Mouse (Mus musculus) midbrain, embryonic 13.5 days (tissue): ENCODE measurements around the gene Ppib. TPM values are rescaled to one million over a fixed set of nuclear protein-coding genes. Genes with fewer than 3 reads are reported as not detected.
A peak's percentile ranks its signal among the peaks of the same experiment; 100 is the strongest.

ENCODE experiments used
- ATAC-seq: fragments of 200-750 bp; cut with Nextera tagmentation; 2 replicates; pipeline ENCODE4 v1.8.0; 2017; ENCODE audit warnings: mild to moderate bottlenecking, moderate TSS enrichment, moderate library complexity
- H3K27ac ChIP-seq: fragments of 300-500 bp; sonication (generic); 2 replicates; pipeline ENCODE4 v1.5.1; 2015; ENCODE audit warnings: inconsistent platforms, mild to moderate bottlenecking, moderate library complexity
- H3K27me3 ChIP-seq: fragments of 300-500 bp; sonication (generic); 2 replicates; pipeline ENCODE4 v1.6.1; 2015; ENCODE audit warnings: mild to moderate bottlenecking, inconsistent platforms
- H3K36me3 ChIP-seq: fragments of 300-500 bp; sonication (generic); 2 replicates; pipeline ENCODE4 v1.6.1; 2015; ENCODE audit warnings: mild to moderate bottlenecking, inconsistent platforms
- H3K4me1 ChIP-seq: fragments of 300-500 bp; sonication (generic); replicated peaks from 2 replicates; pipeline ENCODE4 v1.6.1; 2015; ENCODE audit warnings: inconsistent platforms
- H3K4me2 ChIP-seq: fragments of 300-500 bp; sonication (generic); replicated peaks from 2 replicates; pipeline ENCODE4 v1.6.1; 2015; ENCODE audit warnings: moderate library complexity, mild to moderate bottlenecking, inconsistent platforms
- H3K4me3 ChIP-seq: fragments of 300-500 bp; sonication (generic); replicated peaks from 2 replicates; pipeline ENCODE4 v1.5.1; 2015; ENCODE audit warnings: mild to moderate bottlenecking, inconsistent platforms
- H3K9ac ChIP-seq: fragments of 300-500 bp; sonication (generic); replicated peaks from 2 replicates; pipeline ENCODE4 v1.6.1; 2015; ENCODE audit warnings: mild to moderate bottlenecking, inconsistent platforms
- H3K9me3 ChIP-seq: fragments of 300-500 bp; sonication (generic); 2 replicates; pipeline ENCODE4 v1.6.1; 2016; ENCODE audit warnings: mild to moderate bottlenecking, inconsistent platforms
- whole genome bisulfite sequencing: fragments of 180-500 bp; shearing (Covaris S2); methylation state at CpG from one replicate; pipeline ENCODE4 v1.1.7; 2015; 5-methylcytosine and 5-hydroxymethylcytosine counted together
- polyA plus RNA-seq: library from polyadenylated mRNA; unstranded; fragments of >200 nt; fragmentation: Nextera tagmentation; extraction: Ambion mirVana; gene quantifications from 2 replicates; pipeline ENCODE4 v1.2.1, GENCODE M21; 2015

The Ppib gene
- 338 and 358 TPM in 2 replicates for polyA plus RNA-seq

DNA sequence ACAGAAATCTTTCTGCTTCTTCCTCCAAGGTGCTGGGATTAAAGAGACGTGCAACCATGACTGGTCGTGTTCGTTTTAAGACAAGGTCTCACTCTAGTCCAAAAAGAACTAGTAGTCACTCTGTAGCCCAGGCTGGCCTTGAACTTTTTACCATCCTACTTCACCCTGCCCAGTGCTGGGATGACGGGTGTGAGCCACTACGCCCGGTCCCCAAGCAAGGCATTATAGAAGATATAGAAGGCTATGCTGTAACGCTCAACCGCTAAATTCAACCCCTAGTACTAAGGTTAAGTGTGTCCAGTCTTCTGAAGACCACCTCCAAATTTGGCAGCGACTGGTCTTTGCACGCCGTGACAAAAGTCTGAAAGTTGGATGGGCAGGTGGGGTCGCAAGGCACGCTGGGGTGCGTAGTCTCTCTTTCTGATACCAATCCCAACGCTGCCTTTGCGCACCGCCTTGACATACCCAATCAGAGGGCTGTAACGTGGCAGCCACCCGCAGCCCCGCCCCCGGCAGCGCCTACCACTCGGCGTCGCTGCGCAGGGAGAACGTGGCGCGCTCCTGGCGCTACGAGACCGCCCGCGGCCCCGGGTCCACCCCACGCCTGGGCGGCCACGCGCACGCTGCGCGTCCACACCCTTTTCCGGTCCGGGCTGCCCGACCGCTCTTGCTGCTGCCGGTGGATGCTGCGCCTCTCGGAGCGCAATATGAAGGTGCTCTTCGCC lies at the start of gene Ppib:
Ppib (plus strand) TSS at position 640 of the 725 bp plus-strand sequence.
- peak within 1 kb of the TSS; percentile 88 for H3K4me3 ChIP-seq
- peak within 1 kb of the TSS; percentile 93 for H3K9ac ChIP-seq
- 2% methylated on average over 51 of the region's 51 CpGs for WGBS
- H3K9me3 ChIP-seq: no peaks in the 10 kb centered on the region
- peak within 1 kb of the TSS; percentile 85 for H3K27ac ChIP-seq
- H3K4me1 ChIP-seq: peaks cover 30% of the 10 kb centered on the region
- H3K4me2 ChIP-seq: peak within 1 kb of the TSS; percentile 79
- peak; percentile 98 for ATAC-seq
- H3K27me3 ChIP-seq: no peaks in the 10 kb centered on the region
- peaks cover 24% of the 10 kb centered on the region for H3K36me3 ChIP-seq

DNA sequence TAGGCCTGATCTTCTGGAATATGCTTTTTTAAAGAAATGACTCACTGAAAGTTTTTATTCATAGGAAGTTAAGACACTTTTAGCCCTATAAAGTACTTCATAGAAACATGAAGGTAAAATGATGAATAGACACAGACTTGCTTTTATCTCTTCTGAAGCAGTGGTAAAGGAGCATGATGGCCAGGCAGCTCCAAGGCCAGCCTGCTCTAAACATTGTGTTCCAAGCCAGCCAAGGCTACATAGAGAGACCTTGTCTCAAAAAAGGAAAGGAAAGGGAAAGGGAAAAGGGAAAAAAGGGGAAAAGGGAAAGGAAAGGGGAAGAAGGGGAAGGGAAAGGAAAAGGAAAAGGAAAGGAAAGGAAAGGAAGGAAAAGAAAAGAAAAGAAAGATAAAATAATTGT lies 39.4 kb upstream of the Ppib start:
- Histone ChIP-seq H3K9me3 (no peaks in the 10 kb centered on the region), H3K36me3 (peaks cover 19% of the 10 kb centered on the region), H3K27me3 (no peaks in the 10 kb centered on the region), H3K27ac (no peak overlapping the region), H3K4me2 (no peak overlapping the region), H3K4me1 (no peaks in the 10 kb centered on the region), H3K4me3 (no peak overlapping the region), H3K9ac (no peak overlapping the region)
- ATAC-seq: no peak

DNA sequence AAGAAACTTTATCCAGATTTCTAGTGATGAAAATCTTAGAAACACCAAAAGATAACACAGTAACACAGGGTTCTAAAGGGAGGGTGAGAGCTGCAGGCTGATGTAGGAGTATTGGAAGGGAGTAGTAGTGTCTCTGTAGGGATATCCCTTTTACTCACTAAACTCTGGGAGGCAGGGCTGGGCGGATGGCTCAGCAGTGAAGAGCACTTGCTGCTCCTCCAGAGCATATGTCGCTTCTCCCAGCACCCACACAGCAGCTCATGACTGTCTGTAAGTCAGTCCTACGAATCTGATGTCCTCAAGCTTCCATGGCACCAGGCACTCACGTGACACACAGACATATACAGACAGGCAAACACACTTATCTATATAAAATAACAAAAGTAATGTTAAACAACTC lies 21.9 kb upstream of the Ppib start:
- H3K27me3 ChIP-seq: no peaks in the 10 kb centered on the region
- H3K4me2 ChIP-seq: no peak overlapping the region
- peaks cover 47% of the 10 kb centered on the region for H3K36me3 ChIP-seq
- H3K27ac ChIP-seq: no peak overlapping the region
- ATAC-seq: no peak
- no peaks in the 10 kb centered on the region for H3K9me3 ChIP-seq
- no peaks in the 10 kb centered on the region for H3K4me1 ChIP-seq
- H3K9ac ChIP-seq: no peak overlapping the region
- 87% methylated on average over 4 of the region's 4 CpGs for WGBS
- no peak overlapping the region for H3K4me3 ChIP-seq

DNA sequence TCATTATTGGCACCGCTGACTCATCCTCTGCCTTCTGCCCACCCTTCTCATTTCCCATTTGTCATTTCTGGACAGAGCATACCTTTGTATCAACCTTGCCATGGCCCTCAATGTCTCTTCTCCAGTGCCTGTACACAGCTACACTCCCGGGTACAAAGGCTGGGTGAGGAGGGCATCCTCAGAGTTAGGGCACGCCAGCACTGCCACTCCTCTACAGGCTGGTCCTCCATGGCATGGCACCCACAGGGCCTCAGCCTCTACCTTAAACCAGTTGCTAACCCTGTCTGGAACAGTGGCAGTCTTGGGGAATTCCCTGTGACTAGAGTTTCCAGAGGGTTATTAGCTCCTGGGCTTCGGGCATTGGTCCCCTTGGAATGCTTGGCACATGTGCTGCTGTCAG lies 21.4 kb upstream of the Ppib start:
- H3K27ac ChIP-seq: no peak overlapping the region
- no peak overlapping the region for H3K4me3 ChIP-seq
- H3K9me3 ChIP-seq: no peaks in the 10 kb centered on the region
- WGBS: 99% methylated on average over 4 of the region's 4 CpGs
- no peak overlapping the region for H3K9ac ChIP-seq
- H3K4me2 ChIP-seq: no peak overlapping the region
- no peaks in the 10 kb centered on the region for H3K4me1 ChIP-seq
- no peaks in the 10 kb centered on the region for H3K27me3 ChIP-seq
- ATAC-seq: no peak
- H3K36me3 ChIP-seq: peaks cover 50% of the 10 kb centered on the region

DNA sequence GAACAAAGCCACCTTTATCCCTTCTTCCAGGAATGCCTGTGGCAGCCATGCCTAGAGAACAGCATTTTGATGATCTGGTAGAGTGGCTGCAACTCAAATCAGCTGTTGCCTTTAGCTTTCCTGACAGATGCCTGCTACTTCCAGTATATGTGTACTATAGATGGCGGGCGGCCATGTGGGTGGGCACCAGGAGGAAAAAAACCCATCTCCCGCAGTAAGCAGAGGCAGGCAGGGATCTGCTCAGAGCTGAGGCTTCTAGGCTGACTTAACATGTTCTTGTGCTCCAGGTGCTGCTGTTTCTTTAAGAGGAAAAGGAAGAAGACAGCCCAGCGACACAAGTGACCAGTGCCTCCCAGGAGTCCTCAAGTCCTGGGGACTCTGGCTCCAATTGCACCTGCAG lies 20.7 kb upstream of the Ppib start:
- H3K4me2 ChIP-seq: no peak overlapping the region
- H3K4me3 ChIP-seq: no peak overlapping the region
- H3K27me3 ChIP-seq: no peaks in the 10 kb centered on the region
- H3K9ac ChIP-seq: no peak overlapping the region
- no peak overlapping the region for H3K27ac ChIP-seq
- H3K4me1 ChIP-seq: no peaks in the 10 kb centered on the region
- 78% methylated on average over 4 of the region's 4 CpGs for WGBS
- H3K9me3 ChIP-seq: no peaks in the 10 kb centered on the region
- no peak for ATAC-seq
- H3K36me3 ChIP-seq: peaks cover 50% of the 10 kb centered on the region

DNA sequence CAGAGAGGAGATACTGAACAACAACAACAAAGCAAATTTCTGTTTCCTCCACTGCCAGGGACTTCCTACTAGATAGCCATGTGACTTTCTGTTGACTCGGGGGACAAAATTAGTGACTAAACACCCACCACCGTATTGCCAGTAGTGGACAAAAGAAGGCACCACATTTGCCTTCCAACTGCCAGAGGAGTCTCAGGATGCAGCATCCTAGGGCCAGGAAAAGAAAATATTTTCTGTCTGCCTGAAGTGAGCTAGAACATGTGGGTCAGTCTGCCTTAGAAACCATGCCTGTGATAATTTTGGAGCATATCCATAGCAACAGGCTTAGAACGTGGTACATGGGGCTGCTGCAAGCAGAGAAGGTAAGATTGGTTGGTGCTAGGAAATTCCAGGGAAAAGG lies 19.2 kb upstream of the Ppib start:
- WGBS: 88% methylated on average over 3 of the region's 3 CpGs
- Histone ChIP-seq H3K36me3 (peaks cover 50% of the 10 kb centered on the region), H3K27ac (no peak overlapping the region), H3K4me2 (no peak overlapping the region), H3K27me3 (no peaks in the 10 kb centered on the region), H3K9ac (no peak overlapping the region), H3K9me3 (no peaks in the 10 kb centered on the region), H3K4me1 (no peaks in the 10 kb centered on the region), H3K4me3 (no peak overlapping the region)
- ATAC-seq: no peak

DNA sequence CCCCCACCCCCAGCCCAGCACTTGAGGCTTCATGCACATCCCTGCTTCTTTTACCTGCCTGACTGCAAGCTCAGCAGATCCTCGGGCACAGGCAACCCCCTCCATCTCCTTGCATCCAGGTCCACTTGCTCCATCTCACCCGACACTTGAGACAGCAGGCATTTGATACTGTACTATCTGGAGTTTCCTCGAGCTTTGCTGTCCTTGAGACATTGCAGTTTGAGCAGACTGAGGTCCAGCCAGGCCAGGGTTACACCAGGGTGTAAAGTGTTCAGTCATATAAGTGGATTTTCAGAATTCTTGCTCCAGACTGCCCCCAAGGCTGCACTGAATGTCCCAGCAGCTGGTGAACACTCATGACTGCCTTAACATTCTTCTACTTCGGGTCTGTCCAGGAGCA lies 17.7 kb upstream of the Ppib start:
- ATAC-seq: no peak
- Histone ChIP-seq H3K4me3 (no peak overlapping the region), H3K4me1 (no peaks in the 10 kb centered on the region), H3K4me2 (no peak overlapping the region), H3K27ac (no peak overlapping the region), H3K36me3 (peaks cover 48% of the 10 kb centered on the region), H3K9me3 (no peaks in the 10 kb centered on the region), H3K27me3 (no peaks in the 10 kb centered on the region), H3K9ac (no peak overlapping the region)
- WGBS: 90% methylated on average over 4 of the region's 4 CpGs

DNA sequence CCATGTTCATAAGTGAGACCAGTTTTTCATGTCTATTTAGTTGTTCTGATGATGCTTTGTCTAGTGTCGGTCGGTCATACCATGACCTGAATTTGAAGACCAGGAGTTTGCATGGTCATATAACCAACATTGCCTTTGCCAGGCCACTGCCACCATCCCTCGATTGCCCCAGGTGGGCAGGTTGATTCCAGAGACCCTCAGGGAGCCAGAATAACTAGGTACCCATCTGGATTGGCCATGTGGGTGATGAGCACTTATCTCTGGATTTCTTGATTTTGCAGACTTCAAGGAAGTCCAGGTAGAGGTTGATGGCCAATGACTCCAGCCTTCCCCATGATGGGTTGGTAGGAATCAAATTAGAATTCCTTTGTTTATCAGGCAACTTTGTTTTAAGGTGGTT lies 16.8 kb upstream of the Ppib start:
- no peak overlapping the region for H3K4me2 ChIP-seq

DNA sequence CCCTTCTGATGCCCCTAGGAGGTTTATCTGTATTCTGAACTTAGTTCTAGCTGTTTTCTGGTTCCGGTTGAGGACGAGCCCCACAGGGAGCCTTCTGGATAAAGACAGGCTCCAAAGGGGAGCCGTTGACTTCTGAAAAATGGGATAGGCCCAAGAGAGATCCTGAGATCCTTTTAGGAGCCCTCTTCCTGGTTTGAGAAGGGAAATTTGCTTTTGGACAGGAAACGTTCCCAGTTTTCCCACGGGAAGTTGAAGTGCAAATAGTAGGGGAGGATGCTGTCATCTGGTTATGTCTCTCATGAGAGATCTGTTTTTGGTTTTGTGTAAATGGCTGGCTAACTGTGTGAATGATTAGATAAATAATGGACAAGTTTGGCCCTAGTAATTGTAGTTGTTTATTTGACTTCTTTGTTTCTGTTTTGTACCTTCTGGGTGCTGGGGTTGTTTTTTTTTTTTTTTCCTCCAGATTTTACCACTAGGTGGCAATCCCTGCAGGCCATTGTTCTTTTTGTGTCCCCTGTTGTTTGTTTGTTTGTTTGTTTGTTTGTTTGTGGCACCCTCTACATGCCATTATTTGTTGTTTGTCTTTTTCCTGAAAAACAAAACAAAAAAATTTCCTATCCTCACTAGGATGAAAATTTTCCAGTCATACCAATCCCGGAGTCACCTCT lies 10.0 kb upstream of the Ppib start:
- no peak overlapping the region for H3K4me3 ChIP-seq
- 72% methylated on average over 6 of the region's 6 CpGs for WGBS

More for the DNA sequence above, 16.8 kb upstream of the Ppib start:
- H3K27me3 ChIP-seq: no peaks in the 10 kb centered on the region
- H3K4me1 ChIP-seq: no peaks in the 10 kb centered on the region
- 100% methylated on average over 3 of the region's 3 CpGs for WGBS
- no peak for ATAC-seq
- H3K27ac ChIP-seq: no peak overlapping the region
- peaks cover 40% of the 10 kb centered on the region for H3K36me3 ChIP-seq
- H3K9me3 ChIP-seq: no peaks in the 10 kb centered on the region
- no peak overlapping the region for H3K9ac ChIP-seq
- no peak overlapping the region for H3K4me3 ChIP-seq

DNA sequence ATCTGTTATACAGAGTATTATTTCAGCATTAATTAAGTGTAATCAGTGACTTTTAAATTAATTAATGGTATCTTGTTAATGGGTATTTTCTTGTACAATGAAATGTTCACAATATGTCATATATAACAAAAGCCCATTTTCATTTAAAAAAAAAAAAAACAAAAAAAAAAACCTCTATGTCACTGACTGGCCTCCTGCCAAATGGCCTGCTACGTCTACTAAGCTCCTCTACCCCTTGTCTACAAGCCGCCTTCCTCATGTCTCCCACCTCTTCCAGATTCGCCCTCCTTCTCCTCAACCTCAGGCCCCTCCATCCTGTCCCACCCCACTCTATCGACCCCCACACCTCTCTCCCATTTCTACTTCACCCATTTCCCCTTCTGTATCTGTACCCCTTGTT lies 8.5 kb upstream of the Ppib start:
- H3K9me3 ChIP-seq: no peaks in the 10 kb centered on the region; the same call in 1 of the 2 replicates
- H3K9ac ChIP-seq: no peak overlapping the region
- WGBS: 68% methylated on average over 4 of the region's 4 CpGs
- H3K36me3 ChIP-seq: no peaks in the 10 kb centered on the region
- H3K27ac ChIP-seq: no peak overlapping the region
- no peaks in the 10 kb centered on the region for H3K27me3 ChIP-seq
- H3K4me1 ChIP-seq: no peaks in the 10 kb centered on the region
- H3K4me3 ChIP-seq: no peak overlapping the region
- ATAC-seq: no peak
- H3K4me2 ChIP-seq: no peak overlapping the region

More for the DNA sequence above, 10.0 kb upstream of the Ppib start:
- Histone ChIP-seq H3K4me1 (no peaks in the 10 kb centered on the region), H3K27me3 (no peaks in the 10 kb centered on the region), H3K9me3 (no peaks in the 10 kb centered on the region; the same call in 1 of the 2 replicates), H3K27ac (no peak overlapping the region), H3K9ac (no peak overlapping the region), H3K36me3 (0 out of 2 replicates have a peak, but pooled peaks cover 5% of the 10 kb centered on the region), H3K4me2 (no peak overlapping the region)
- no peak for ATAC-seq

DNA sequence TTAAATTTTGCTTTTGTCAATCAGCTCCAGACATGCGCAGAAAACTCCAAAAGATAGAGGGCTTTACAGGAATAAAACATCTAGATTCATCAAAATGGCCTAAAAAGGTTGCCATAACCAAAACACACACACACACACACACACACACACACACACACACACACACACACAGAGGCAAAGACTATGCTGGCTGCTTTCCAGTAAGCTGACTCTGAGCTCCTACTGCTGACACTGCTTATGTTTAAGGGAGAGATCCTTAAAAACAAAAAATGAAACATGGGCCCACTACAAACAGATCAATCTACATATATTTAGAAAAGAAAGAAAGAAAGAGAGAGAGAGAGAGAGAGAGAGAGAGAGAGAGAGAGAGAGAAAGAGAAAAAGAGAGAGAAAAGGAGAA lies 7.3 kb upstream of the Ppib start:
- Histone ChIP-seq H3K9me3 (no peaks in the 10 kb centered on the region; the same call in 1 of the 2 replicates), H3K36me3 (no peaks in the 10 kb centered on the region), H3K27ac (no peak overlapping the region), H3K4me1 (no peaks in the 10 kb centered on the region), H3K9ac (no peak overlapping the region), H3K4me3 (no peak overlapping the region), H3K27me3 (no peaks in the 10 kb centered on the region), H3K4me2 (no peak overlapping the region)
- 94% methylated on average over 1 of the region's 1 CpGs for WGBS
- ATAC-seq: no peak

DNA sequence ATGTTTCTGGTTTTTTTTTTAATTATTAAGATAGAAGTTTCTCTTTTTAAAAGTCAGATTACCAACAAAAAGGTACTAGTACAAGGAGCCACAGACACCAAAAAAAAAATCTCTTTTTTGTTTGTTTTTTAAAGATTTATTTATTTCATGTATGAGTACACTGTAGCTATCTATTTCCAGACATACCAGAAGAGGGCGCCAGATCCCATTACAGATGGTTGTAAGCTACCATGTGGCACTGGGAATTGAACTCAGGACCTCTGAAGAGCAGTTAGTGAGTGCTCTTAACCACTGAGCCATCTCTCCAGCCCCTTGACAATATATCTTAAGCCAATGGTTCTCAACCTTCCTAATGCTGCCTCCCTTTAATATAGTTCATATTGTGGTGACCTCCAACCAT lies 6.4 kb upstream of the Ppib start:
- Histone ChIP-seq H3K9me3 (no peaks in the 10 kb centered on the region; the same call in 1 of the 2 replicates), H3K36me3 (no peaks in the 10 kb centered on the region), H3K4me2 (no peak overlapping the region), H3K27ac (no peak overlapping the region), H3K4me1 (0 out of 2 replicates have a peak, but pooled peaks cover under 1% of the 10 kb centered on the region), H3K4me3 (no peak overlapping the region), H3K27me3 (no peaks in the 10 kb centered on the region), H3K9ac (no peak overlapping the region)
- WGBS: 38% methylated on average over 1 of the region's 1 CpGs
- ATAC-seq: no peak
